ENCODE assay signal across 14 mouse cellular contexts in genomic region chr17:30735454-30735853, GRCm38 (mm10).
DNase-seq lines count a peak whose midpoint lies in the region; ATAC-seq and TF ChIP-seq lines count a peak whose summit lies in the region.
"Had no signal": no experiment of that assay in that cellular context is flagged by ENCODE, and none has a peak within 500 bp of the region (broad histone marks: within the 10 kb centered on the region; RNA-seq: fewer than 3 reads in every experiment).

No protein-coding gene starts in this region.

- no peak overlapping the region for H3K4me2 ChIP-seq in intestine, postnatal 0 days (replicated peaks; ENCODE audit: low read depth)
- H3K4me2 ChIP-seq in intestine, embryonic 15.5 days (replicated peaks) = no peak overlapping the region
- H3K4me2 ChIP-seq: forebrain, embryonic 13.5 days; liver, embryonic 15.5 days; neural tube, embryonic 13.5 days had no signal

- no peak overlapping the region for H3K27ac ChIP-seq in intestine, postnatal 0 days (ENCODE audit: low read depth, low read length)
- H3K27ac ChIP-seq in intestine, embryonic 15.5 days = no peak overlapping the region
- H3K27ac ChIP-seq: forebrain, embryonic 13.5 days; liver, embryonic 15.5 days; midbrain, embryonic 10.5 days; neural tube, embryonic 13.5 days had no signal

- peak; percentile 24; the same call in 1 of the 2 replicates for TF ChIP-seq CTCF in intestine, postnatal 0 days (IDR thresholded peaks at IDR 0.05; ENCODE audit: low read depth)

- no peaks in the 10 kb centered on the region for H3K27me3 ChIP-seq in intestine, postnatal 0 days (replicated peaks; ENCODE audit: control insufficient read depth, insufficient read depth, low read length)
- H3K27me3 ChIP-seq in intestine, embryonic 15.5 days (replicated peaks) = no peaks in the 10 kb centered on the region
- H3K27me3 ChIP-seq: forebrain, embryonic 13.5 days; liver, embryonic 15.5 days; neural tube, embryonic 13.5 days had no signal

- WGBS in intestine, postnatal 0 days = 91% methylated on average over 2 of the region's 2 CpGs
- 91% methylated on average over 2 of the region's 2 CpGs for WGBS in intestine, embryonic 15.5 days

- H3K4me1 ChIP-seq in intestine, postnatal 0 days (replicated peaks; ENCODE audit: control insufficient read depth, insufficient read depth, low read length) = no peaks in the 10 kb centered on the region
- H3K4me1 ChIP-seq in intestine, embryonic 15.5 days (replicated peaks) = no peaks in the 10 kb centered on the region
- H3K4me1 ChIP-seq: forebrain, embryonic 13.5 days; liver, embryonic 15.5 days; midbrain, embryonic 10.5 days; neural tube, embryonic 13.5 days had no signal

- H3K9me3 ChIP-seq in intestine, postnatal 0 days (ENCODE audit: control insufficient read depth) = 0 out of 2 replicates have a peak, but pooled peaks cover 3% of the 10 kb centered on the region
- H3K9me3 ChIP-seq in intestine, embryonic 15.5 days = no peaks in the 10 kb centered on the region
- H3K9me3 ChIP-seq: forebrain, embryonic 13.5 days; liver, embryonic 15.5 days had no signal

- DNase-seq in thymus, postnatal 14 days = peak; percentile 21
- no peak for DNase-seq in thymus, postnatal 25 days
- peak; percentile 11 for DNase-seq in T-cell, adult 2 months (ENCODE audit: low spot score)
- no peak for DNase-seq in cerebellum, adult 11 months
- DNase-seq in gastrocnemius, postnatal 4 days (ENCODE audit: low spot score in 2 of 2) = no peak
- DNase-seq: cerebellum, postnatal 14 days; lung, postnatal 36 days; right cerebral cortex, postnatal 14 days had no signal

- no peaks in the 10 kb centered on the region for H3K36me3 ChIP-seq in intestine, postnatal 0 days (ENCODE audit: control insufficient read depth, insufficient read depth)
- no peaks in the 10 kb centered on the region for H3K36me3 ChIP-seq in intestine, embryonic 15.5 days
- H3K36me3 ChIP-seq: liver, embryonic 15.5 days; midbrain, embryonic 10.5 days; neural tube, embryonic 13.5 days had no signal

- ATAC-seq in intestine, postnatal 0 days = no peak
- no peak for ATAC-seq in intestine, embryonic 15.5 days
- ATAC-seq: forebrain, embryonic 13.5 days had no signal

- no peak overlapping the region for H3K9ac ChIP-seq in intestine, postnatal 0 days (ENCODE audit: low read depth, low read length)
- no peak overlapping the region for H3K9ac ChIP-seq in intestine, embryonic 15.5 days
- H3K9ac ChIP-seq: forebrain, embryonic 13.5 days; liver, embryonic 15.5 days; neural tube, embryonic 13.5 days had no signal

- H3K4me3 ChIP-seq in intestine, postnatal 0 days (ENCODE audit: low read depth, low read length) = no peak overlapping the region
- no peak overlapping the region for H3K4me3 ChIP-seq in intestine, embryonic 15.5 days (replicated peaks)
- H3K4me3 ChIP-seq: forebrain, embryonic 13.5 days; liver, embryonic 15.5 days; midbrain, embryonic 10.5 days; neural tube, embryonic 13.5 days had no signal

Comparison
In these comparisons a context has a peak if more than half of its experiments do, and no peak if none do; other contexts are left out.
1. DNase-seq: peak in thymus, postnatal 14 days (single experiment) and T-cell, adult 2 months (single experiment); none in thymus, postnatal 25 days (single experiment), cerebellum, adult 11 months (single experiment) and gastrocnemius, postnatal 4 days (0 of 2).